Mouse (Mus musculus) MEL (cell line): Measurements from ENCODE around the gene Timm13.

Experiments used
- MAFK ChIP-seq: IDR thresholded peaks from 2 replicates; pipeline ENCODE4 v1.6.1; 2011; ENCODE audit warnings: low read depth, mild to moderate bottlenecking, low read length, improper control_type of control experiment, borderline replicate concordance
- TAL1 ChIP-seq: IDR thresholded peaks from 2 replicates; pipeline ENCODE4 v1.6.1; 2012; ENCODE audit warnings: mild to moderate bottlenecking, inconsistent platforms, low read length, moderate library complexity, mixed read lengths
- ZNF384 ChIP-seq: IDR thresholded peaks from 2 replicates; pipeline ENCODE4 v1.6.1; 2012; ENCODE audit warnings: low read depth, mild to moderate bottlenecking, inconsistent platforms, low read length, improper control_type of control experiment

GRCm38 (mm10) chr10:80899074-80899473 is 1.7 kb downstream of the Timm13 start:
- no peak for TF ChIP-seq MAFK
- no peak for TF ChIP-seq TAL1
- no peak for TF ChIP-seq ZNF384
